Mouse (Mus musculus) heart, embryonic 15.5 days (tissue): ENCODE results near the gene Zfp661. TPM values are rescaled to one million over a fixed set of nuclear protein-coding genes. Genes with fewer than 3 reads are reported as not detected.

Experiments
- ATAC-seq: fragments of 200-750 bp; cut with Nextera tagmentation; replicated peaks from 2 replicates; pipeline ENCODE4 v1.8.0; 2017; ENCODE audit warnings: low read depth, moderate TSS enrichment; ENCODE audit not compliant: insufficient number of reproducible peaks, insufficient read depth, low FRiP score
- H3K27ac ChIP-seq: fragments of 300-500 bp; sonication (generic); 2 replicates; pipeline ENCODE4 v1.5.1; 2015; ENCODE audit warnings: mild to moderate bottlenecking, inconsistent platforms
- H3K27me3 ChIP-seq: fragments of 300-500 bp; sonication (generic); 2 replicates; pipeline ENCODE4 v1.6.1; 2015; ENCODE audit warnings: inconsistent platforms
- H3K36me3 ChIP-seq: fragments of 300-500 bp; sonication (generic); 2 replicates; pipeline ENCODE4 v1.6.1; 2015; ENCODE audit warnings: mild to moderate bottlenecking, inconsistent platforms
- H3K4me1 ChIP-seq: fragments of 300-500 bp; sonication (generic); replicated peaks from 2 replicates; pipeline ENCODE4 v1.6.1; 2015; ENCODE audit warnings: inconsistent platforms
- H3K4me2 ChIP-seq: fragments of 300-500 bp; sonication (generic); 2 replicates; pipeline ENCODE4 v1.6.1; 2015; ENCODE audit warnings: inconsistent platforms, mild to moderate bottlenecking, moderate library complexity
- H3K4me3 ChIP-seq: fragments of 300-500 bp; sonication (generic); 2 replicates; pipeline ENCODE4 v1.5.1; 2015; ENCODE audit warnings: mild to moderate bottlenecking, inconsistent platforms
- H3K9ac ChIP-seq: fragments of 300-500 bp; sonication (generic); 2 replicates; pipeline ENCODE4 v1.6.1; 2015; ENCODE audit warnings: mild to moderate bottlenecking, inconsistent platforms
- H3K9me3 ChIP-seq: fragments of 300-500 bp; sonication (generic); replicated peaks from 2 replicates; pipeline ENCODE4 v1.6.1; 2016; ENCODE audit warnings: inconsistent platforms
- WGBS: fragments of 180-500 bp; shearing (Covaris S2); methylation state at CpG from one replicate; pipeline ENCODE4 v1.1.7; 2015; ENCODE audit warnings: mixed read lengths; 5-methylcytosine and 5-hydroxymethylcytosine counted together
- polyA plus RNA-seq: library from polyadenylated mRNA; unstranded; fragments of >200 nt; fragmentation: Nextera tagmentation; extraction: Ambion mirVana; gene quantifications from 2 replicates; pipeline ENCODE4 v1.2.1, GENCODE M21; 2015

The Zfp661 gene
- 2.2 and 2.8 TPM in 2 replicates for polyA plus RNA-seq

DNA sequence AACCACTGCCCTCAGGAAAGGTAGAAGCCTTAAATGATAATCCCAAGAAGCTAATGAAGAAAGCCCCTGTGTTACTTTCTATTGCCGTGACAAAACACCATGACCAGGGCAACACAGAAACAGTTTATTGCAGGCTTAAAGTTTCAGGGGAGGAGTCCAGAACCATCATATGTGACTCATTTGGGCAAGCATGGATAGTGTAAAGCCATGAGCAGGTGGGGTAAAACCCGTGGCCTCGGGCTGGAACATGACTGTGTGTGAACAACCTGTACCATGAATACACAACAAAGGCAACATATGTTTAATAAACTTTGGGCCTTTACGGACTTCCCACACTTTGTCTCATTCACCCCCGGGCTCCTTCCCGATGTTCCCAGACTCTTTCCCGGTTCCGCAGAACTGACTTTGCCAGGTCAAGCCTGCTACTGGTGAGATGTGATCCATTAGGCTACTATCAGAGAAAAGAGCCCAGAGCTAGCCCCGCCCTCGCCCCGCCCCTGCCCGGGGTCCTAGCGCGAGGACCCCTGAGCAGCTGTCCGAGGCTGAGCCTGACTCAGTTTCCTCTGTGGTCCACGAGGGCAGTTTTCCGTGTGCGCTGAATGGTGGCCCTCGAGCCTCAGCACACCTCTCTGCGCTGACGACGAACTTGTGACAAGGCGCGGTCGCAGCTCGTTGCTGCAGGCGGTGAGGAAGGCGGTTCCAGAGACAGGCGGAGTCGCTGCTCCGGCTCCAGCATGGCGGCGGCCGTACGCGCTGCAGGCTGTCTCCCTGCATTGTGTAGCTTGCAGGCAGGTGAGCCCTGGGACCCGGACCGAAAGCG, at the start of gene Zfp661, which contains the start of gene Mrps5:
Gene Zfp661 (minus strand): TSS at position 401 of the 820 bp plus-strand sequence.
Gene Mrps5 (plus strand): TSS at position 529 of the 820 bp plus-strand sequence.
- H3K9me3 ChIP-seq: no peaks in the 10 kb centered on the region
- WGBS: 5% methylated on average over 39 of the region's 39 CpGs
- H3K27me3 ChIP-seq: no peaks in the 10 kb centered on the region
- peak within 1 kb of the TSS; percentile 90 for H3K27ac ChIP-seq
- H3K4me2 ChIP-seq: peak within 1 kb of the TSS; percentile 70
- peak within 1 kb of the TSS; percentile 75 for H3K4me3 ChIP-seq
- H3K9ac ChIP-seq: peak within 1 kb of the TSS; percentile 84
- ATAC-seq: peak; percentile 76
- H3K4me1 ChIP-seq: peaks cover 23% of the 10 kb centered on the region
- peaks cover 5% of the 10 kb centered on the region; the same call in 1 of the 2 replicates for H3K36me3 ChIP-seq

DNA sequence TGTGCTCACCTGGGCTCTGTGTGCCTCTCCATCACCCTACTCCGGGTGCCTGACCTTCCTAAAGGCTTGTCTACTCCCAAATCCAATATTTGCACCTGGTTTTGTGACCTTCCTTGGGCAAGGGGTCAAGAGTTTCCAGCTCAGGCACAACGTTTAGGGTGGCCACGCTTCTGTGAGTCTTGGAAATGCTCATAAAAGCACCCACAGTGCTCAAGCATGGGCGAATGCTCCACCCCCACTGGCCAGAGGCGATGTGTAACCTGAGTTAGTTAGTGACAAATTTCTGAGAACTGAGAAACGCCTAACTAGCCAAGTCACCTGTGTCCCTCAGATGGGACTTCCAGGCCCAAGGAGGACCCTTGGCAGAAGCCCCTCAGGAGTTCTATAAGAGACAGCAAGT, 48.7 kb upstream of the Zfp661 start:
- no peak overlapping the region for H3K4me2 ChIP-seq
- no peaks in the 10 kb centered on the region for H3K27me3 ChIP-seq
- no peak for ATAC-seq
- WGBS: 67% methylated on average over 6 of the region's 6 CpGs
- no peak overlapping the region for H3K9ac ChIP-seq
- H3K4me3 ChIP-seq: no peak overlapping the region
- H3K27ac ChIP-seq: no peak overlapping the region
- H3K36me3 ChIP-seq: no peaks in the 10 kb centered on the region
- no peaks in the 10 kb centered on the region for H3K9me3 ChIP-seq
- H3K4me1 ChIP-seq: no peaks in the 10 kb centered on the region

DNA sequence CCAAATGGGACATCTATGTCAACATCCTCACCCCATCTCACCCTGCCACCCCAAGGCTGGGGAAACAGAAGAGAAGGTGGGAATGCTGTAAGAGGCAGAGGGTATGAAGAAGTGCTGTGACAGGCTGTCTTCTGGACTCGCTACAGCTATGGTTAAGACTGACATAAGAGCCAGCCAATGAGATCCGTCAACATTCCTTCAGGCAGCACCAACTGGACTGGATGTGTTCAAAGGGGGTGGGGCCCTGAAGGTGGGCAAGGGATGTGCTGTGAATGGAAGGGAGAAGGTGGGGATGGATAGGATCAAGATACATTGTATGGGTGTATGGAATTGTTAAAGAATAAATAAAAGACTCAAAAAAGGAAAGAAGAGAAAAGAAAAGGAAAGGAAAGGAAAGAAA, 45.7 kb upstream of the Zfp661 start:
- WGBS: 52% methylated on average over 2 of the region's 2 CpGs
- Histone ChIP-seq H3K4me2 (no peak overlapping the region), H3K9me3 (no peaks in the 10 kb centered on the region), H3K4me3 (no peak overlapping the region), H3K27me3 (no peaks in the 10 kb centered on the region; the same call in 1 of the 2 replicates), H3K36me3 (no peaks in the 10 kb centered on the region), H3K27ac (no peak overlapping the region), H3K4me1 (no peaks in the 10 kb centered on the region), H3K9ac (no peak overlapping the region)
- no peak for ATAC-seq

DNA sequence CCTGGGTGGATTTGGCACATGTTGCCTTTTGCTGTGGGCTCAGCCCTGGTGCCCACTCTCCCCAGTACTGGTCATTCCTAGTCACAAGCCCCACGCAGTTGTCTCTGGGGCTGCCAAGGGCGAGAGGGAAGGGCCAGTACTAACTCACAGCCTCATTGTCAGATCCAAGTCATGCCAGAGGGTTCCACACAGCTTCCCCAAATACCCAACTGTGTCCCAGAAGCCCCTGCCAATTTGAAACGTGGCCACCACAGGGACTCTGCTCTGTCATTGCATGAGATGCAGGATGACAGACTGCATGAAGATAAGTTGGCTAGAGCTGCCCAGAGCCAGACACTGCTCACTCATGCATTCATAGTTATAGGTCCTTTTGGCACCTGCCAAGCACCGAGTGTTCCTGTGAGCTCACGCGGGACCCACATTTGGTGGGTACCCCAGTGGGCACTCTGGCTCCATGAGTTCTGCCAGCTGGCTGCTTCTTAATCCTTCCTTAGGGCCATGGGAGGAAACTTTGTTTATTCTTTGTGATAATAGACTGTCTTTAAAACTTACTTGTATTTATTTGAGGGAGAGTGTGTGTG, 41.2 kb upstream of the Zfp661 start:
- WGBS: 72% methylated on average over 6 of the region's 6 CpGs
- Histone ChIP-seq H3K4me1 (no peaks in the 10 kb centered on the region), H3K27me3 (no peaks in the 10 kb centered on the region; the same call in 1 of the 2 replicates), H3K4me2 (no peak overlapping the region), H3K36me3 (no peaks in the 10 kb centered on the region), H3K9ac (no peak overlapping the region), H3K4me3 (no peak overlapping the region), H3K27ac (no peak overlapping the region), H3K9me3 (no peaks in the 10 kb centered on the region)
- no peak for ATAC-seq

DNA sequence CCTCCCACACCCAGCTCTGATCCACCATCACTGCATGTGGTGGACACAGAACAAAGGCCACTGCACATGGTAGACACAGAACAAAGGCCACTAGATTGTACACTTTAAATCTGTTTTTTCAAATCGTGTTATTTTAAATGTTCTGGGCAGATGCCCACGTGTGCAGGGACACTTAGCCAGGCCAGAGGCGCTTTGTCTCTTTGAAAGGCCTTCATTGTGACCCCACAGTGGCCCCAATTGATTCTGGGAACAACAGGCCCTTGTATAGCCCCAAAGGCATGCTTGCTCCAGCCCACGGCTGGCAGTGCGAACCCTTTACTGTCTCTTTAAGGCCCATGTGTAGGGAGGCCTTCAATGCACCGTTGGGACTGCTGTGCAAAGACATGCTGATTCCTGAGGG, 40.5 kb upstream of the Zfp661 start:
- Histone ChIP-seq H3K27ac (no peak overlapping the region), H3K9ac (no peak overlapping the region), H3K9me3 (no peaks in the 10 kb centered on the region), H3K4me3 (no peak overlapping the region), H3K4me2 (no peak overlapping the region), H3K36me3 (no peaks in the 10 kb centered on the region), H3K4me1 (no peaks in the 10 kb centered on the region), H3K27me3 (no peaks in the 10 kb centered on the region; the same call in 1 of the 2 replicates)
- WGBS: 72% methylated on average over 6 of the region's 6 CpGs
- no peak for ATAC-seq

DNA sequence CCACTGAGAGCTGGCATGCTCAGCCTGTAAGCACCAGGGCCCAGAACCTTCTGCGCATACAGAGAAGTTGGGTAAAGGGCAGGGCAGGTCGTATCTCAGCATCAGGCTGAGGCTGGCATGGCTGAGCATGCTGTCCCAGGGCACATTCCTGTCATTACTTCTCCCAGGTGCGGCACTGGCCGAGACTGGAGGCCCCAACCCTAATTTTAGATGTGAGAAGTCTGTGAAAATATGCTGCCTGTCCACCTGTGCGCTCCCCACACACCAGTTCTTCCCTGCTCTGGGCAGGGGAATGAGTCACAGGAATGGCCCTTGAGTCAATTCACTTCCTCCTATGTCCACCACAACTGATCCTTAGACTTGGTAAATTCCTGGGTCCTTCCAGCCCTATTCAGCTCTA, 38.8 kb upstream of the Zfp661 start:
- H3K27me3 ChIP-seq: no peaks in the 10 kb centered on the region; the same call in none of the 2 replicates
- H3K9me3 ChIP-seq: no peaks in the 10 kb centered on the region
- no peak overlapping the region for H3K9ac ChIP-seq
- 46% methylated on average over 5 of the region's 5 CpGs for WGBS
- no peak overlapping the region for H3K4me2 ChIP-seq
- H3K36me3 ChIP-seq: no peaks in the 10 kb centered on the region
- H3K4me1 ChIP-seq: no peaks in the 10 kb centered on the region
- no peak overlapping the region for H3K27ac ChIP-seq
- ATAC-seq: no peak
- H3K4me3 ChIP-seq: no peak overlapping the region

DNA sequence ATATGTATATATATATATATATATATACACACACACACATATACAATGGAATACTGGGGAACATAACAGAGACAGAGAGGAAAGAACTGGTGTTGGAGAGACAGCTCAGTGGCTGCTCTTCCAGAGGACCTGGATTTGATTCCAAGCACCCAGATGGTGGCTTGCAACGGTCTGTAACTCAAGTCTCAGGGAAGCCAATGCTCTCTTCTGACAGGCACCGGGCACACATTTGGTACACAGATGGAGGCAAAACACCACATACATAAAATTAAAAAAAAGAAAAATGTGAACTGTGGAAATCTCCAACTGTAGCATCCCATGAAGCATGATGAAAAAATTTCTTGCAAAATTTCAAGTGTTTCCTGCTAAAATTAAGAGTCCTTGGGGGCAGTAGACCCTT, 37.9 kb upstream of the Zfp661 start:
- H3K9me3 ChIP-seq: no peaks in the 10 kb centered on the region
- no peak overlapping the region for H3K9ac ChIP-seq
- no peak for ATAC-seq
- no peak overlapping the region for H3K4me3 ChIP-seq
- H3K27me3 ChIP-seq: no peaks in the 10 kb centered on the region; the same call in none of the 2 replicates
- WGBS: 86% methylated on average over 2 of the region's 2 CpGs
- H3K4me1 ChIP-seq: no peaks in the 10 kb centered on the region
- H3K4me2 ChIP-seq: no peak overlapping the region
- H3K27ac ChIP-seq: no peak overlapping the region
- H3K36me3 ChIP-seq: no peaks in the 10 kb centered on the region

DNA sequence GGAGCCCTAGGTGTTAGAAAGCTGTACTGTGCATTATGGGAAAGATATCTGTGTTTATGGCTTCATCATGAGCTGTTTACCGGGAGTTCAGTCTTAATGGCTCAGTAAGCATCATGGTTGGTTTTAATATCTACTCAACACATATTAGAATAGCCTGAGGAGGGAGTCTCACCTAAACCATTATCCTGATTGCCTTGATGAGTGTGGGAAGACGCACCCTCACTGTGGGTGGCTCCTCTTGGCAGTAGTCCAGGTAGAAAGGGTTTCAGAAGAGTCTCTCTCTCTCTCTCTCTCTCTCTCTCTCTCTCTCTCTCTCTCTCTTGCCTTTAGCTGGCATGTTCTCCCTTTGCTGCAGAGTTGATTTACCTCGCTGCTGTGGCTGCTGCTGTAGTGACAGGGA, 35.2 kb upstream of the Zfp661 start:
- Histone ChIP-seq H3K4me2 (no peak overlapping the region), H3K4me1 (no peaks in the 10 kb centered on the region), H3K36me3 (no peaks in the 10 kb centered on the region), H3K27ac (no peak overlapping the region), H3K27me3 (no peaks in the 10 kb centered on the region; the same call in 1 of the 2 replicates), H3K9ac (no peak overlapping the region), H3K4me3 (no peak overlapping the region), H3K9me3 (no peaks in the 10 kb centered on the region)
- 47% methylated on average over 3 of the region's 3 CpGs for WGBS
- no peak for ATAC-seq

DNA sequence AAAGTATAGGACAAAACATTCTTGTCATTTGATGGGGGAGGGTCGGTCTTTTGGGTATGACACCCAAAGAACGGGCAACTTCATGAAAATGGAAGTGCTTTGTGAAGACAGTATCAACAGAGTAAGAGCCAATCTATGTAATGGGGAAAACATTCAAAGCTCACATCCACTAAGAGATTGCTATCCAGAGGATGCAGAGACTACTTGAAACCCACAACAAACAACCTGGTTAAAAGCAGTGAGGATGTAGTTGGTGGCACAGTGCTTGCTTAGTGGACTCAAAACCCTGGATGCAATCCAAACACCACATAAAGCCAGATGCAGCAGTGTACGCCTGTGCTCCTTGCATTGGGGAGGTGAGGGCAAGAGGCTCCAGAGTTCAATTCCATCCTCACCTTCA, 32.4 kb upstream of the Zfp661 start:
- H3K4me2 ChIP-seq: no peak overlapping the region
- 84% methylated on average over 3 of the region's 3 CpGs for WGBS
- no peak overlapping the region for H3K9ac ChIP-seq
- no peaks in the 10 kb centered on the region for H3K36me3 ChIP-seq
- no peak for ATAC-seq
- no peak overlapping the region for H3K4me3 ChIP-seq
- no peak overlapping the region for H3K27ac ChIP-seq
- no peaks in the 10 kb centered on the region; the same call in 1 of the 2 replicates for H3K27me3 ChIP-seq
- H3K4me1 ChIP-seq: no peaks in the 10 kb centered on the region
- no peaks in the 10 kb centered on the region for H3K9me3 ChIP-seq

DNA sequence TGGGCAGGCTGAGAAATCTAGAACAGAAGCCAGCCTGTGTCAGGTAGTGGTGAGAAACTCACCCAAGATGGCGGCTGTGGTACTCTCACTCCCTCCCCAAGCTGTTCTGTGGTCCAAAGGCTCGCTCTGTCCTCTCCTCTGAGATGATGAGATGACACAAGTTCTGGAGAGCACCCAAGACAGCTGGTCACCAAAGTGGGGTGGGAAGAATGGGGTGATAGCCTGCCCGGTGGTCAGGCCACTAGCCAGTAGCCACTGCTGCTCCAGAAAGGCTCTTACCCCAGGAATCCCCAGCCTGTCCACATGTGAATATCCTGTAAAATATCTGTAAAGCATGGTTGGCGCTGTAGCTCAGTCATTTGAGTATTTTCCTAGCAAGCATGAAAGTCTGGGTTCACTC, 25.4 kb upstream of the Zfp661 start:
- Histone ChIP-seq H3K4me1 (peaks cover 7% of the 10 kb centered on the region), H3K36me3 (no peaks in the 10 kb centered on the region), H3K9ac (no peak overlapping the region), H3K27me3 (no peaks in the 10 kb centered on the region), H3K9me3 (no peaks in the 10 kb centered on the region), H3K4me3 (no peak overlapping the region), H3K27ac (no peak overlapping the region), H3K4me2 (no peak overlapping the region)
- 87% methylated on average over 4 of the region's 4 CpGs for WGBS
- ATAC-seq: no peak

DNA sequence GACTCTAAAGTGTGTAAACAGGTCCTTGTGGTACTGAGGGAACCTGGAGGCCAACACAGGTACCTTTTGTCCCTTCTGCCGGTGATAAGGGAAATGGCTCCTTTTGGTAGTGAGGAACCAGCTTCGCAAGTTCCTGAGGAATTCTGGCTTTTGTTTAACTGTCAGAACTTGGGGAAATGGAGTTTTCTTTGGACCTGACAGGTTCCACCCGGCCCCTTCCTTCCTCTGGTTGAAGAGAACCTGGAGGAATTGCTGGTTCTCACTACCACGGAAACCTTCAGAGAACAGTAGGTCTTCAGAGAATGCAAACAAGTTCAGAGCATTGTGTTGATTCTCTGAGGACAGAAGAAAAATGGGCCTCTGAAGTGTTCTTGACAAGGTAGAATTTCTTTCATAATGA, 24.5 kb upstream of the Zfp661 start:
- no peak overlapping the region for H3K9ac ChIP-seq
- ATAC-seq: no peak

More for the DNA sequence above, 24.5 kb upstream of the Zfp661 start:
- Histone ChIP-seq H3K4me1 (peaks cover 7% of the 10 kb centered on the region), H3K36me3 (no peaks in the 10 kb centered on the region), H3K9me3 (no peaks in the 10 kb centered on the region), H3K4me2 (no peak overlapping the region), H3K27me3 (no peaks in the 10 kb centered on the region), H3K4me3 (no peak overlapping the region), H3K27ac (no peak overlapping the region)
- WGBS: 59% methylated on average over 4 of the region's 4 CpGs
